Mouse (Mus musculus) urinary bladder, postnatal 14 days (tissue): ENCODE data around the gene Gm47289.

Source experiments
- DNase-seq: peaks from one replicate; pipeline ENCODE4 v3.0.0; 2021; ENCODE audit warnings: low spot score

Gm47289 gene

GRCm38 (mm10) chr9:119158861-119159260, at the start of gene Gm47289:
Gene Gm47289, plus strand, starts transcription at chr9:119159161.
- no peak for DNase-seq

- no peak for DNase-seq
These were observed 49.1 kb upstream of the Gm47289 start for GRCm38 (mm10) chr9:119109685-119110353.

- no peak for DNase-seq
These were observed 48.3 kb upstream of the Gm47289 start for GRCm38 (mm10) chr9:119110640-119111039.

- no peak for DNase-seq
These were observed 44.0 kb upstream of the Gm47289 start for GRCm38 (mm10) chr9:119114911-119115310.

GRCm38 (mm10) chr9:119119409-119120167, 39.4 kb upstream of the Gm47289 start:
- DNase-seq, result no peak

GRCm38 (mm10) chr9:119120168-119120560, 38.8 kb upstream of the Gm47289 start:
- no peak for DNase-seq

GRCm38 (mm10) chr9:119122596-119123369, 36.2 kb upstream of the Gm47289 start:
- DNase-seq, result no peak

GRCm38 (mm10) chr9:119128436-119129181, 30.4 kb upstream of the Gm47289 start:
- DNase-seq, result no peak

- no peak for DNase-seq
These were observed 28.3 kb upstream of the Gm47289 start for GRCm38 (mm10) chr9:119130692-119131091.

- no peak for DNase-seq
These were observed 20.1 kb upstream of the Gm47289 start for GRCm38 (mm10) chr9:119138836-119139235.

GRCm38 (mm10) chr9:119142066-119142465, 16.9 kb upstream of the Gm47289 start:
- no peak for DNase-seq

- no peak for DNase-seq
These were observed 15.6 kb upstream of the Gm47289 start for GRCm38 (mm10) chr9:119143372-119143771.

GRCm38 (mm10) chr9:119144696-119145095, 14.3 kb upstream of the Gm47289 start:
- no peak for DNase-seq

GRCm38 (mm10) chr9:119145137-119145536, 13.8 kb upstream of the Gm47289 start:
- DNase-seq, result no peak

- DNase-seq, result no peak
These were observed 13.3 kb upstream of the Gm47289 start for GRCm38 (mm10) chr9:119145638-119146037.

- DNase-seq, result no peak
These were observed 12.7 kb upstream of the Gm47289 start for GRCm38 (mm10) chr9:119146098-119146770.

- DNase-seq, result peak; percentile 61
These were observed 9.4 kb upstream of the Gm47289 start for GRCm38 (mm10) chr9:119149601-119150000.

GRCm38 (mm10) chr9:119151751-119152150, 7.2 kb upstream of the Gm47289 start:
- DNase-seq, result no peak

GRCm38 (mm10) chr9:119155416-119155815, 3.5 kb upstream of the Gm47289 start:
- DNase-seq, result no peak

- peak; percentile 63 for DNase-seq
These were observed 3.1 kb upstream of the Gm47289 start for GRCm38 (mm10) chr9:119155826-119156225.
